Mouse (Mus musculus) lung, adult 2 months (tissue): ENCODE results near the gene Srsf10. TPM values are rescaled to one million over a fixed set of nuclear protein-coding genes. Genes with fewer than 3 reads are reported as not detected.
A peak's percentile ranks its signal among the peaks of the same experiment; 100 is the strongest.

ENCODE experiments used
- DNase-seq: peaks from one replicate; pipeline ENCODE4 v3.0.0; 2022
- H3K4me1 ChIP-seq: fragments of 200-500 bp; 2 replicates; pipeline ENCODE4 v1.6.1; 2011; ENCODE audit warnings: low read length; ENCODE audit not compliant: control insufficient read depth, insufficient read depth
- H3K4me3 ChIP-seq: fragments of 200-500 bp; replicated peaks from 2 replicates; pipeline ENCODE3; 2011; ENCODE audit warnings: low read depth, mild to moderate bottlenecking, control low read depth, low read length; ENCODE audit errors: extremely low read depth
- CTCF ChIP-seq: fragments of 200-500 bp; IDR thresholded peaks from 2 replicates; pipeline ENCODE4 v1.5.1; 2011; ENCODE audit warnings: mild to moderate bottlenecking, low read length, control low read depth; ENCODE audit not compliant: insufficient read depth
- POLR2A ChIP-seq: fragments of 200-500 bp; IDR thresholded peaks from 2 replicates; pipeline ENCODE4 v1.6.1; 2011; ENCODE audit warnings: low read depth, mild to moderate bottlenecking, control low read depth, low read length, borderline replicate concordance; ENCODE audit errors: extremely low read depth
- WGBS: fragments of 180-500 bp; shearing (Covaris S2); methylation state at CpG from one replicate; pipeline ENCODE4 v1.1.7; 2018; 5-methylcytosine and 5-hydroxymethylcytosine counted together
- polyA plus RNA-seq: library from polyadenylated mRNA; depleted of rRNA; stranded (reverse); fragments of >200 nt; gene quantifications from 2 replicates; pipeline ENCODE4 v1.2.3, GENCODE M21; 2012

Gene Srsf10
- polyA plus RNA-seq, 1 experiment, result 72.6 TPM

DNA sequence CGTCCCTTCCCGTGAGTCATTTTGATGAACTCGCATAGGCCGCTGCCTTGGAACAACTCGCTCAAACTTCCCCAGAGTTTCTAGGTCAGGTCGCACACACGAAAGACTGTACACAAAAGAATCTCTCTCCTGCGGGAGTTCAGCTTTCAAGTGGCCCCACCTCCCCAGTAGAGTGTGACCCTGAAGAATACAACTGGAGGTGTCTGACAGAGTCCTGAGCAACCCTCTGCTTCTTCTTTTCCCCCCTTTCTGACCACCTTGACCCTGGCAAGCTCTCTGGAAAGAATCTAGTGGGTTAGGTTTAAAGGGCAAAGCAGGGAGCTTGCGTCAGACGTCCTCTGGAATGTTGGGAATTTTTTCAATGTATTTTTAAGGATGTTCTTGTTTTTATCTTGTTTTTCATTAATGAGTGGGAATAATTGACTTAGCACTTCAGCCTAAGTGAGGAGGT, 27.9 kb downstream of the Srsf10 start:
- 30% methylated on average over 10 of the region's 10 CpGs for WGBS
- TF ChIP-seq POLR2A (no peak), CTCF (no peak)
- Histone ChIP-seq H3K4me1 (peaks cover 3% of the 10 kb centered on the region), H3K4me3 (no peak overlapping the region)
- no peak for DNase-seq

- Histone ChIP-seq H3K4me3 (no peak overlapping the region), H3K4me1 (peaks cover 3% of the 10 kb centered on the region)
- DNase-seq, result no peak
- TF ChIP-seq POLR2A (no peak), CTCF (no peak)
- WGBS, result 58% methylated on average over 7 of the region's 7 CpGs
Observed at GRCm38 (mm10) chr4:135883881-135884516, 28.5 kb downstream of the Srsf10 start.

DNA sequence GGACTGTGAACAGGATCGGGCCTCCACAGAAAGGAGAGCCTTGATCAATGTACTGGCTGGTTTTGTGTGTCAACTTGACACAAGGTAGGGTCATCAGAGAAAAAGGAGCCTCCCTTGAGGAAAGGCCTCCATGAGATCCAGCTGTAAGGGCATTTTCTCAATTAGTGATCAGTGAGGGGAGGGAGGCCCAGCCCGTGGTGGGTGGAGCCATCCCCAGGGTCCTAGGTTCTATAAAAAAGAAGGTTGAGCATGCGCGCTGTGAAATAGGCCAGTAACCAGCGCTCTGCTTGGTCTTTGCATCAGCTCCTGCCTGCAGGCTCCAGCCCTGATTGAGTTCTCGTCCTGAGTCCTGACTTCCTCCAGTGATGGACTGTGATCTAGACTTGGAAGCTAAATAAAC, 29.0 kb downstream of the Srsf10 start:
- no peak for DNase-seq
- Histone ChIP-seq H3K4me3 (no peak overlapping the region), H3K4me1 (peaks cover 3% of the 10 kb centered on the region)
- 84% methylated on average over 6 of the region's 6 CpGs for WGBS
- TF ChIP-seq POLR2A, result no peak
- no peak for TF ChIP-seq CTCF

DNA sequence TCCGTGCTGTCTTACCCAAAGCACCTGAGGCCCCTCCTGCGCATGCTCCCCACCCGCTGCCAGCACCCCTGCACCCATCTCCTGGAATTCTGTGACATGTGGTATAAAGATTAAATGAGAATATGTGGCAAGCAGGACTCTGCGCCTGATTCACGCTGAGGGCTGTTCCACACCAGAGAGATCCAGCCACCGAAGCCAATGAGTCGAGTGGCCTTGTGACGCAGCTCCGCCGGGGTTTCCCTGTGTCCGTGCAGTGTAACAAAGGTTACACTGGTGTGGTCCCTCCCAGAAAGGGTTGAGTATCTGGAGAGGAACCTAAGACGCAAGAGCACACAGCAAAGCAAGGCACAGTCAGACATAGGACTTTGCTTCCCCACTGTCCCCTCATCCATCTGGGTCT, 30.1 kb downstream of the Srsf10 start:
- no peak for DNase-seq
- TF ChIP-seq POLR2A (no peak), CTCF (no peak)
- no peak overlapping the region for H3K4me3 ChIP-seq
- peaks cover 3% of the 10 kb centered on the region for H3K4me1 ChIP-seq
- 88% methylated on average over 12 of the region's 12 CpGs for WGBS

DNA sequence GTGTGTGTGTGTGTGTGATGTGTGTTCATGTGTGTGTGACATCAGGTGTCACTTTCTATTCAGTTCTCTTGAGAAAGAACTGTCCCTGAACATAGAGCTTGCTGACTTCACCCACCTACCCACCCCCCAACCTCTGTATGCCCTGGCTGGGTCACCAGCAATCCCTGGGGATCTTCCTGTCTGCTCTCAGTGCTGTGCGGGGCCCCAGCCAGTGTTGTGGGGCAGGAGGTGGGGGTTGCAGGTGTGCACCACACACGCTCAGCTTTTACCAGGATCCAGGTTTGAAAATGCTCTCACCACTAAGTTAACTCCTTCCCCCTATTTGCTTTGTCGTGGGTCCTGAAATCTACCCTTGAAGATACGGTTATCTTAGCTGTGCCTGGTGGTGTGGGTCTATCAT, 30.6 kb downstream of the Srsf10 start:
- H3K4me3 ChIP-seq, result no peak overlapping the region
- WGBS, result 78% methylated on average over 4 of the region's 4 CpGs
- peaks cover 3% of the 10 kb centered on the region for H3K4me1 ChIP-seq
- no peak for TF ChIP-seq POLR2A
- no peak for TF ChIP-seq CTCF
- no peak for DNase-seq

DNA sequence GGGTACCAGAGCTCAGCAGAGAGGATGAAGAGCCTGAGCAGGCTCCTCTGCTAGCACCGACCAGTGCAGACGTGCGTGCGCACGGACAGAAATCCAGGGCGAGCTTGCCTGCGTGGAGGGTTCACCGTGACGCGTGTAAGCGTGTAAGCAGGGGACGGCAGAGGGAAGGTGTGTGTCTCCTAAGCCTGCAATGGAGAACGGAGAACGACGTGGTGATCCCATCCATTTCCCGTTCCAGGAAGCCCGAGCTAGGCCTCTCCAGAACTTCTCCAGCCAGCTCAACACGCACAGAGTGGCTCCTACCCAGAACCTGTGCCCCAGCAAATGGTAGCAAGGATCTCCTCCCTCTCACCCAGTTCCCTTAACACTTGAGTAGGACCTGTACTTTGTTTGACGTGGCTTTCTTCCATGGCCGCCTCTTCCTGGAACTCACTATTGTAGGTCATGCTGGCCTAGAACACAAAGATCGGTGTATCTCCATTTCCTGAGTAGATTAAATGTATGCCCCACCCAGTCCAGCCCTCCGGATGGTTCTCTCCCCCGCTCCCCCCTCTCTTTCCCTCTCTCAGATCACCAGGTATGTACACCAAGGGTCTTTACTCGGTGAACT, 33.0 kb downstream of the Srsf10 start:
- TF ChIP-seq POLR2A, result no peak
- no peak for TF ChIP-seq CTCF
- WGBS, result 86% methylated on average over 24 of the region's 24 CpGs
- no peak for DNase-seq
- Histone ChIP-seq H3K4me1 (peaks cover 3% of the 10 kb centered on the region), H3K4me3 (no peak overlapping the region)

DNA sequence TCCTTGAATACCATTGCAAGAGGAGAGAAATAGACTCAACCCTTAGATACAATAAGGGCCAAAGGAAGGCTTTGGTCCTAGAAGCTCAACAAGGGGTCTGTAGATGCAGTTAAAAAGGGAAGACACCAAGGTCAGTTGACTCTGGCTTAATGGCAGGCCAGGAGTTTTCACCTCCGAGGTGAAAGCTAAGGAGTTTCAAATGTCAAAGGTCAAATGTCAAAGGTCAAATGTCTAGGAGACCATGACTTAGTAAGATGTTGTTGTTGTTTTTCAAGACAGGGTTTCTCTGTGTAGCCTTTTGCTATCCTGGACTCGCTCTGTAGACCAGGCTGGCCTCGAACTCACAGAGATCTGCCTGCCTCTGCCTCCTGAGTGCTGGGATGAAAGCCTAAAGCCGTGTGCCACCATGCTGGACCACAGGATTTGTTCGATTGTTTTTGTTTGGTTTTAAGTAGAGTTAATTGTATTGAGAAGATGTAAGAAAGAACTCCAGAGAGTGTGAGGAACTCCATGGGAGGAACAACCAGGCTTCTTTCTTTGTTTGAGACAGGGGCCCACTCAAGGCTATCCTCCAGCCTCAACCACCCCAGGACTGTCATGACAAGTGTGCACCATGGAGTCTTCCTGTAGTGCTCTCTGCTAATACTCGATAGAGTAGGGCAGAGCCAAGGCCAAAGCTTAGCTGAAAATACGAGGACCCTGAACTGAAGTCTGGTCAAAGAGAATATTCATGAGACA, 33.8 kb downstream of the Srsf10 start:
- DNase-seq, result no peak
- 84% methylated on average over 7 of the region's 7 CpGs for WGBS
- TF ChIP-seq POLR2A, result no peak
- TF ChIP-seq CTCF, result no peak
- Histone ChIP-seq H3K4me3 (no peak overlapping the region), H3K4me1 (no peaks in the 10 kb centered on the region)

DNA sequence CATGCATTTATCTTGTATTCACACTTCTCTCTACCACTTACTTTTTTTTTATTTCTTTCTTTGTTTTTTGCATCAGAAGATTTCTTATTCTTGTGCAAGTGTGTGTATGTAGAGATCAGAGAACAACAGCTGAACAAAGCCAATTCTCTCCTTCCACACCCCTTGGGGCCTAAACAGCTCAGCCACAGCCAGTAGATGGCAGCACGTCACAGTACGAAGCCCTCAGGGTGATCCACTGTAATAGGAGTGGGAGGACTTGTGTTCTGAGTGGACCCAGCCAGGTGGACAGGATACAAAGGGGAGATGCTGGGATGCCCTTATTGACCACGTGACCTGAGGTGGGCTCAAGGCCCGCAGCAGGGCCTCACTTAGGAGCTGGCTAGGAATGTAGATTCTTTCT, 34.3 kb downstream of the Srsf10 start:
- WGBS, result 1% methylated on average over 4 of the region's 4 CpGs
- no peak overlapping the region for H3K4me3 ChIP-seq
- H3K4me1 ChIP-seq, result no peaks in the 10 kb centered on the region
- DNase-seq, result peak; percentile 76
- peak; percentile 99 for TF ChIP-seq CTCF
- TF ChIP-seq POLR2A, result no peak

DNA sequence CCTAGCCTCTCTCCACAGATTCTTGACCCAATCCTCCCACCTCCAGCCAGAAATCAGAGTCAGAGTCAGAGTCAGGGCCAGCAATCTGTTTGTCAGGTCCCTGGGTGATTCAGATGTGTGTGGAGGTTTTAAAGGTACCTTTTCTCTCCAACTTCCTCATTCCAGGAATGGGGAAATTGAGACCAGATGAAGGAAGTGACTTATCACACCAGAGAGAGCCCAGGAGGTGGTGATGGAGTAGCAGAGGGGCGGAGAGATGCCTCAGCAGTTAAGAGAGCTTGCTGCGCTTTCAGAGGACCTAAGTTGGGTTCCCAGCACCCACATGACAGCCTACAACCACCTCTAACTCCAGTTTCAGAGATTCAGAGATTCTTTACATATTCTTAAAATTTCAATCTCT, 36.0 kb downstream of the Srsf10 start:
- no peak for DNase-seq
- no peak for TF ChIP-seq POLR2A
- TF ChIP-seq CTCF, result no peak
- no peaks in the 10 kb centered on the region for H3K4me1 ChIP-seq
- no peak overlapping the region for H3K4me3 ChIP-seq
- WGBS, result 83% methylated on average over 2 of the region's 2 CpGs

DNA sequence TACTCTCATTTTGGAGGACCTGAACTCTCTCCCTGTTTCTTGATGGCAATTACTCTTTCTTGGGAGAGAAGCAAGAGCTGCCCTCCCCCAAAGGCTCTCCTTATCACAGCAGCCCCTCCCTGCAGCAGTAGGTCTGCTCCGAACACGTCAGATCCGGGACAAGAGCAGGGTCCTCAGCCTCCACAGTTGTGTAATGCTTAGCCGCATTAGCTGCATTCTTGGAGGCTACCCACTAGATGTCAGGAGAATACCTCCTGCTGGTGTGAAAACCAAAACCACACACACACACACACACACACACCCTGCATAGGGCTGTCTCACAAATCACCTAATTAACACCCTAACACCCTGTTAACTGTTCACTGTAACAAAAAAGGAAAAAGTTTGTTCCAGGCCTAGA, 37.3 kb downstream of the Srsf10 start:
- DNase-seq, result no peak
- Histone ChIP-seq H3K4me1 (no peaks in the 10 kb centered on the region), H3K4me3 (no peak overlapping the region)
- WGBS, result 40% methylated on average over 4 of the region's 4 CpGs
- TF ChIP-seq POLR2A, result no peak
- no peak for TF ChIP-seq CTCF
